Mouse (Mus musculus): Measurements from ENCODE around the gene Syne1.

GRCm38 (mm10) chr10:5194671-5195234 is 356.5 kb downstream of the Syne1 start:
- peak; percentile 67; the same call in 1 of the 2 replicates for TF ChIP-seq ZMIZ1 (IDR thresholded peaks at IDR 0.05; ENCODE audit: low read depth, low read length)
- peak; percentile 49 for TF ChIP-seq ETS1 (IDR thresholded peaks at IDR 0.05; ENCODE audit: low read depth, low read length)
- peak; percentile 95 for TF ChIP-seq USF1 (IDR thresholded peaks at IDR 0.05; ENCODE audit: low read depth, low read length)
- TF ChIP-seq CHD2 (IDR thresholded peaks at IDR 0.05; ENCODE audit: low read length): no peak
- peak; percentile 99 for TF ChIP-seq ZNF384 (IDR thresholded peaks at IDR 0.05; ENCODE audit: low read depth, low read length)
- TF ChIP-seq EP300 (IDR thresholded peaks at IDR 0.05; ENCODE audit: low read depth in 1 of 2, low read length in 2 of 2): no peak; a peak in 1 of 4 replicates
- TF ChIP-seq MAX (IDR thresholded peaks at IDR 0.05; ENCODE audit: low read length): peak; percentile 72
- peak; percentile 39 for TF ChIP-seq RAD21 (IDR thresholded peaks at IDR 0.05; ENCODE audit: low read depth, low read length)

All from MEL (cell line).